Mouse (Mus musculus) kidney, postnatal 25 days (tissue): ENCODE measurements at regions not wholly inside any gene's neighbourhood (a gene's known extent, or its start where the extent isn't known, plus 50 kb on each side); places are given as distances from the start of the nearest gene placed in this dataset.

ENCODE experiments used
- DNase-seq, 2 experiments: peaks; one replicate each; pipeline ENCODE4 v3.0.0; 2021; ENCODE audit warnings: mixed read lengths in 2 of 2

- DNase-seq = no peak
Observed at GRCm38 (mm10) chr13:6261458-6261857, 286.5 kb upstream of the Pitrm1 start.

- DNase-seq = no peak
Observed at GRCm38 (mm10) chr13:6270546-6270945, 277.4 kb upstream of the Pitrm1 start.

- DNase-seq = peak in 1 of 2 experiments; percentile 3
Observed at GRCm38 (mm10) chr13:6272932-6273331, 275.0 kb upstream of the Pitrm1 start.

- no peak for DNase-seq
Observed at GRCm38 (mm10) chr13:6280073-6280472, 267.9 kb upstream of the Pitrm1 start.

- DNase-seq = no peak
Observed at GRCm38 (mm10) chr13:6288109-6288508, 259.8 kb upstream of the Pitrm1 start.

- DNase-seq = no peak
Observed at GRCm38 (mm10) chr13:6292098-6292497, 255.9 kb upstream of the Pitrm1 start.

GRCm38 (mm10) chr13:6305718-6306117 is 242.2 kb upstream of the Pitrm1 start:
- DNase-seq = no peak

GRCm38 (mm10) chr13:6306616-6306988 is 241.3 kb upstream of the Pitrm1 start:
- no peak for DNase-seq

GRCm38 (mm10) chr13:6306989-6307917 is 240.7 kb upstream of the Pitrm1 start:
- DNase-seq = no peak

GRCm38 (mm10) chr13:6316201-6316600 is 231.7 kb upstream of the Pitrm1 start:
- no peak for DNase-seq

- no peak for DNase-seq
Observed at GRCm38 (mm10) chr13:6323948-6324347, 224.0 kb upstream of the Pitrm1 start.

GRCm38 (mm10) chr13:6330320-6330950 is 217.5 kb upstream of the Pitrm1 start:
- DNase-seq = no peak

GRCm38 (mm10) chr13:6340157-6340556 is 207.8 kb upstream of the Pitrm1 start:
- no peak for DNase-seq

GRCm38 (mm10) chr13:6341102-6341737 is 206.7 kb upstream of the Pitrm1 start:
- no peak for DNase-seq

- no peak for DNase-seq
Observed at GRCm38 (mm10) chr13:6365169-6365568, 182.8 kb upstream of the Pitrm1 start.

- DNase-seq = no peak
Observed at GRCm38 (mm10) chr13:6367661-6368060, 180.3 kb upstream of the Pitrm1 start.

GRCm38 (mm10) chr13:6374570-6375173 is 173.3 kb upstream of the Pitrm1 start:
- no peak for DNase-seq

- no peak for DNase-seq
Observed at GRCm38 (mm10) chr13:6377919-6378318, 170.0 kb upstream of the Pitrm1 start.

GRCm38 (mm10) chr13:6395562-6396223 is 152.3 kb upstream of the Pitrm1 start:
- no peak for DNase-seq

GRCm38 (mm10) chr13:6397648-6398047 is 150.3 kb upstream of the Pitrm1 start:
- DNase-seq = no peak

GRCm38 (mm10) chr13:6431821-6432220 is 116.1 kb upstream of the Pitrm1 start:
- DNase-seq = no peak

- no peak for DNase-seq
Observed at GRCm38 (mm10) chr13:6446976-6447375, 101.0 kb upstream of the Pitrm1 start.

- no peak for DNase-seq
Observed at GRCm38 (mm10) chr13:6461363-6461762, 86.6 kb upstream of the Pitrm1 start.
